Mouse (Mus musculus): ENCODE data around the gene Ints4. TPM values are rescaled to one million over a fixed set of nuclear protein-coding genes. Genes with fewer than 3 reads are reported as not detected.

Gene Ints4
- total RNA-seq, 1 experiment = 64.2 TPM

DNA sequence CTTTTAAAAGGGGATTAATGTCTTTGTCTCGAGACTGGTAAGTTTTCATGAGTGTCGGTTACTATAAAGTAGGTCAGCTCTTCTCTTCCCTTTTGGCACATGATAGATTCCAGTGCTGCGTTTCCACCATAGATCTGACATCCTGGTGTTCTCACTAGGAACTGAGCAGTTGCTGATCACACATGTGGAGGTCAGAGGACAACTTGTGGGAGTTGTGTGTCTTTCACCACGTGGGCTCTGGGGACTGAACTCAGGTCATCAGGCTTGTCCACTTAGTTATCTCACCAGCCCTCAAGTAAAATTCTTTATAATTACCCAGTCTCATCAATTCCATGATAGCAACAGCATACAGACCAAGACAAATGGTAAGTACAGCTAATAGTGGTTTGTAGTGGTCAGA lies 88.6 kb downstream of the Ints4 start:
- Histone ChIP-seq H3K27ac (ENCODE audit: insufficient read depth, low read depth, low read length, poor library complexity, severe bottlenecking) (no peak overlapping the region), H3K4me3 (ENCODE audit: insufficient read depth in 1 of 2, low read depth in 1 of 2, low read length in 2 of 2, poor library complexity in 1 of 2, severe bottlenecking in 1 of 2) (no peak overlapping the region), H3K9ac (ENCODE audit: insufficient read depth, low read depth, low read length, poor library complexity, severe bottlenecking) (no peak overlapping the region), H3K36me3 (ENCODE audit: control insufficient read depth, insufficient read depth, low read length, poor library complexity, severe bottlenecking) (no peaks in the 10 kb centered on the region), H3K9me3 (ENCODE audit: control insufficient read depth, insufficient read depth, low read depth, low read length) (no peaks in the 10 kb centered on the region), H3K4me1 (ENCODE audit: control insufficient read depth in 2 of 2, insufficient read depth in 2 of 2, low read length in 2 of 2, poor library complexity in 1 of 2) (no peaks in the 10 kb centered on the region)
- no peak for DNase-seq (ENCODE audit: low read depth, low spot score)
- no peak for TF ChIP-seq CHD2 (IDR thresholded peaks at IDR 0.05; ENCODE audit: low read depth, low read length)
- in situ Hi-C loops (cut with MboI; ENCODE audit: low sequenced_read_pairs in 2 of 2, unreplicated experiment in 2 of 2) = no loop called here

GRCm38 (mm10) chr7:97570389-97570788 lies 89.6 kb downstream of the Ints4 start:
- in situ Hi-C loops (cut with MboI; ENCODE audit: low sequenced_read_pairs in 2 of 2, unreplicated experiment in 2 of 2) = no loop called here
- TF ChIP-seq CHD2 (IDR thresholded peaks at IDR 0.05; ENCODE audit: low read depth, low read length) (no peak), HCFC1 (IDR thresholded peaks at IDR 0.05; ENCODE audit: borderline replicate concordance, insufficient read depth, low read length) (no peak), ZNF384 (IDR thresholded peaks at IDR 0.05; ENCODE audit: low read depth, low read length) (no peak)
- no peaks in the 10 kb centered on the region for H3K9me3 ChIP-seq (ENCODE audit: control insufficient read depth, insufficient read depth, low read depth, low read length)
- no peak for DNase-seq (ENCODE audit: low read depth, low spot score)
- H3K4me1 ChIP-seq (ENCODE audit: control insufficient read depth in 2 of 2, insufficient read depth in 2 of 2, low read length in 2 of 2, poor library complexity in 1 of 2) = no peaks in the 10 kb centered on the region
- H3K36me3 ChIP-seq (ENCODE audit: control insufficient read depth, insufficient read depth, low read length, poor library complexity, severe bottlenecking) = no peaks in the 10 kb centered on the region
- no peak overlapping the region for H3K4me3 ChIP-seq (ENCODE audit: insufficient read depth in 1 of 2, low read depth in 1 of 2, low read length in 2 of 2, poor library complexity in 1 of 2, severe bottlenecking in 1 of 2)
- H3K9ac ChIP-seq (ENCODE audit: insufficient read depth, low read depth, low read length, poor library complexity, severe bottlenecking) = no peak overlapping the region
- no peak overlapping the region for H3K27ac ChIP-seq (ENCODE audit: insufficient read depth, low read depth, low read length, poor library complexity, severe bottlenecking)

DNA sequence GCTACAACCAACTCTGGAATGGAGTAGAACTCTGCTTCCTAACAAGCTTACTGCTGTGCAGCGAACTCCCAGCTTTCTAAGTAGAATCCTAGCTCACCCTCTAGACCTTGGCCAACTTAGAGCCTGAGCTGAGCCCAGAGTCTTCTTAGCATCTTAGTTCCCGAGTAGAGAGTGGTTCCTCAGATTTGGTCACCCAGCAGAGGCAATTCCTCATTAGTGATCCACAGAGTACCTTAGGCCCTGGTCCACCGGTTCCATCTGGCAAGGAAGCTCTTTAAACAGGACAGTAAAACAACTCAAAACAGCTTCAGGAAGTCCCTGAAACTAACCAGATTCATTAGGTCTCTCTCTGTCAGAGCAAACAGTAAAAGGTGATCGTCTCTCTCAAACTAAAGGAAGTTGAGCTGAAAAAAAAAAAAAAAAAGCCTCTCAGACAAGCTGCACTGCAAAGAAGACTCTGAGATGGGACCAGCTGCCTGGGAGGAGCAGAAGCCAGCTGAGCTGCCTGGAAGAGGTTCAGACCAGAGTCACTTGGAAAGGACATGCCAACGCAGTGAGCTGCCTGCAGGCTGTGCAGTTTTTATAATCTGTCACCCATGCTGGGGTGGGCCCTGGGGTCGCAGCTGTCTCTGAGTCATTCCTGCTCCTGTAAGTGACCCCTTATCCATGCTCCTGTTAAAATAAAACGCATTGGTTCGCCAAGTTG lies 97.8 kb downstream of the Ints4 start:
- in situ Hi-C loops (cut with MboI; ENCODE audit: low sequenced_read_pairs in 2 of 2, unreplicated experiment in 2 of 2) = no loop called here
- Histone ChIP-seq H3K9ac (ENCODE audit: insufficient read depth, low read depth, low read length, poor library complexity, severe bottlenecking) (peak overlapping the region; percentile 69), H3K4me1 (ENCODE audit: control insufficient read depth in 2 of 2, insufficient read depth in 2 of 2, low read length in 2 of 2, poor library complexity in 1 of 2) (peaks cover 0 to 8% of the 10 kb centered on the region in 2 experiments; a peak in 2 of 4 replicates), H3K9me3 (ENCODE audit: control insufficient read depth, insufficient read depth, low read depth, low read length) (no peaks in the 10 kb centered on the region), H3K36me3 (ENCODE audit: control insufficient read depth, insufficient read depth, low read length, poor library complexity, severe bottlenecking) (no peaks in the 10 kb centered on the region), H3K4me3 (ENCODE audit: insufficient read depth in 1 of 2, low read depth in 1 of 2, low read length in 2 of 2, poor library complexity in 1 of 2, severe bottlenecking in 1 of 2) (peak overlapping the region; percentile 95 to 99), H3K27ac (ENCODE audit: insufficient read depth, low read depth, low read length, poor library complexity, severe bottlenecking) (no peak overlapping the region)
- DNase-seq (ENCODE audit: low read depth, low spot score) = no peak
- TF ChIP-seq ZNF384 (IDR thresholded peaks at IDR 0.05; ENCODE audit: low read depth, low read length) (peak; percentile 67), MAFK (IDR thresholded peaks at IDR 0.05; ENCODE audit: insufficient read depth, low read depth, low read length) (no peak)

DNA sequence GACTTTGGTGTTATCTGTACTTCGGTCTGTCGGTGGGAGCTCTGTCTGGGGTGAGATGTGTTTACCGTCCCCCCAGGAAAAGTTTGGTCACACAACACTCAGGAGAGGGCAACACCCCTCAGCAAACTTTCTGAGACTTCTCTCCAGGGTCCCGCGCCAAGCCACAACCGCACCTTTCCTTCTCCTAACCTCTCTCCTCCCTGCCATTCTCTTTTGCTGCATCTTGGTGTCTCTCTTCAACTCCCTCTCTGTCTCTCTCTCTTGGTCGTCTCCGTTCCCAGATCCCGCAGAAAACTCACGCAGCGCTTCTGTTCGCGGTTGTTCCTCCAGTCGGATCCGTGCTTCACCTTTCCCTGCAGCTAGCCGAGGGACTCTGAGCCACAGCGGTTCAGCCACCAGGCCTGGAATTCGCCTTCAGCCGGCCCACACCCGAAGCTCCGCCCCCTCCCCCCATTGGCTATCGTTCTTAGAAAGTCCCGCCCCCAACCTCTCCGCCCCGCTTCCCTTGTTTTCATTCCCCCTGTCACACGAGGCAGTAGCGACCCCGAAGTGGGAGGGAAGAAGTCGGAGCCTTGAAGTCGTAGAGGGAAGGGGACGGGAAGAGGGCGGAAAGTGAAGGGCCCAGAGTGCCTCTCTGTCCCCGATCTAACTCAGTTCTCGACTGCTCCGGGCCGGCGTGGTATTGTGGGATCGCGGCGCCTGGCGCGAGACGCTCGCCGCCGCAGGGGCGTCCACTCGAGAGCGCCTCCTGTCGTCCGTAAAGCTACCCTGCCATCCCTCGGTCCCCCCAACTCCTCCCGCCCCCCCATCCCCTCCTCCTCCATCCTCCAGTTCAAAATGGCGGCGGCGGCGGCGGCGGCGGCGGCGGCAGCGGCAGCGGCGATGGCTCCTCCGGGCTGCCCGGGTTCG lies 98.6 kb downstream of the Ints4 start, which contains the start of the genes Aamdc and Rsf1:
Aamdc (minus strand) TSS at position 431 of the 909 bp plus-strand sequence.
Rsf1 (plus strand) TSS at position 823 of the 909 bp plus-strand sequence.
- Histone ChIP-seq H3K36me3 (ENCODE audit: control insufficient read depth, insufficient read depth, low read length, poor library complexity, severe bottlenecking) (no peaks in the 10 kb centered on the region), H3K9me3 (ENCODE audit: control insufficient read depth, insufficient read depth, low read depth, low read length) (no peaks in the 10 kb centered on the region), H3K4me1 (ENCODE audit: control insufficient read depth in 2 of 2, insufficient read depth in 2 of 2, low read length in 2 of 2, poor library complexity in 1 of 2) (peaks cover 2 to 8% of the 10 kb centered on the region in 2 experiments; a peak in 2 of 4 replicates), H3K9ac (ENCODE audit: insufficient read depth, low read depth, low read length, poor library complexity, severe bottlenecking) (peak within 1 kb of the TSS; percentile 99), H3K4me3 (ENCODE audit: insufficient read depth in 1 of 2, low read depth in 1 of 2, low read length in 2 of 2, poor library complexity in 1 of 2, severe bottlenecking in 1 of 2) (peak within 1 kb of the TSS; percentile 95 to 99), H3K27ac (ENCODE audit: insufficient read depth, low read depth, low read length, poor library complexity, severe bottlenecking) (peak within 1 kb of the TSS; percentile 95)
- peak; percentile 97 for DNase-seq (ENCODE audit: low read depth, low spot score)
- in situ Hi-C loops (cut with MboI; ENCODE audit: low sequenced_read_pairs in 2 of 2, unreplicated experiment in 2 of 2) = no loop called here
- TF ChIP-seq HCFC1 (IDR thresholded peaks at IDR 0.05; ENCODE audit: borderline replicate concordance, insufficient read depth, low read length) (peak; percentile 71; the same call in 1 of the 2 replicates), CHD2 (IDR thresholded peaks at IDR 0.05; ENCODE audit: low read depth, low read length) (no peak), MAFK (IDR thresholded peaks at IDR 0.05; ENCODE audit: insufficient read depth, low read depth, low read length) (no peak), ZNF384 (IDR thresholded peaks at IDR 0.05; ENCODE audit: low read depth, low read length) (no peak), ZC3H11A (IDR thresholded peaks at IDR 0.05; ENCODE audit: borderline replicate concordance, low read depth, low read length) (no peak)
